Mouse (Mus musculus): ENCODE data around the gene Vps9d1.
A peak's percentile ranks its signal among the peaks of the same experiment; 100 is the strongest.
"Not testable (repeated sequence)": the region's sequence is repeated elsewhere in the genome, so short reads cannot be mapped to it uniquely, and the experiment has no call there.

Vps9d1 gene

DNA sequence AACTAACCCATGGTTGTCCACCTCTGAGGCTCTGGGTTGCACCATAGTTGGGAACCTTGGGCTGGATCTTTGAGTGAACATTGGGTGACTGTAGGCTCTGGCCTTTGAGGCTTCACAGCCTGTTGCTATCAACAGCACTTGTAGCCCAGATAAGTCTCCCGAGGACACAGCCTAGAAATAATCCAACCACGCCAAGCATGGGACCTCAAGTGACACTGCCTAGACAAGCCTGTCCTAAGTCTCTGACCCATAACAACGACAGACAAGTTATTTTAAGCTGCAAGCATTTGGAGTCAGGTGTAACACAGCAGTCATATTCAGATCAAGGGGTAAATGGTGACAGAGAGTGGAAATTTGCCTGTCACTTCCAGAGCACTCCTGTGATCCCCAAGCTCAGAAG, 38.7 kb downstream of the Vps9d1 start:
- no peak for DNase-seq (ENCODE audit: low read depth, low spot score)

DNA sequence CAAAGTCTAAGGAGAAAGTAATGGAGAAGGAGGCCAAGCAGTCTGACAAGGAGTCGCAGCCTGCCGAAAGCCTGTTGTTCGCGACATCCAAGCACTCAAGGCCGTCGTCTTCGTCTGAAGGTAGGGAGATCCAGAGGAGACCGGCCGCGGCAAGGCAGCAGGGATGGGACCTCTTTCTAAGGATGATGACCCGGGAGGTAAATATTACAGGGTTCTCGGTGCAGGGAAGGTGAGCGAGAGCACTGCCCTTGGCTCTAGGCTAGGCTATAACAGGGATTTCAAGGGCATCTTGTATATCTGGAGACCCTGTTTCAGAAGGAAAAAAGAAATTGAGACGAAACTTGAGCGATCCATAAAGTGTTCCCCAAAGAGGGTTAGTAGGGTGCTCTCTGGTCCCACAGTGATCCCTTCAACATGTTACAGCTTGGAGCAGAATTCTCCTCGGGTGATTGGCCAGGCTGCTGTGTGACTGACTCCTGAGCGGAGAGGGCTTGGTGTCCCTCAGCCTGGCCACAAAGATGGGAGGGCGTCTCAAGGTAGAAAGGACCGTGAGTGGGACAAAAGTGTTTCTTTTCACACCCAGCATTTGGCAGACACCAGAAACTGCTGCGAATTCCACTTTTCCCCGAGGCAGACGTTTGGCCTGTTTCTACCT, 40.9 kb downstream of the Vps9d1 start:
- no peak for DNase-seq (ENCODE audit: low read depth, low spot score)

- peak; percentile 93 for DNase-seq (ENCODE audit: low read depth, low spot score)
These were observed 41.6 kb downstream of the Vps9d1 start, which contains the start of the genes Chmp1a and Spata33 for GRCm38 (mm10) chr8:123212321-123213117. Gene Chmp1a, minus strand, starts transcription at chr8:123212763. Gene Spata33, plus strand, starts transcription at chr8:123212832.

- peak; percentile 44 for DNase-seq (ENCODE audit: low read depth, low spot score)
These were observed 42.3 kb downstream of the Vps9d1 start for GRCm38 (mm10) chr8:123211876-123212275.

- DNase-seq (ENCODE audit: low read depth, low spot score) = no peak
These were observed 50.6 kb downstream of the Vps9d1 start for GRCm38 (mm10) chr8:123203571-123203970.

DNA sequence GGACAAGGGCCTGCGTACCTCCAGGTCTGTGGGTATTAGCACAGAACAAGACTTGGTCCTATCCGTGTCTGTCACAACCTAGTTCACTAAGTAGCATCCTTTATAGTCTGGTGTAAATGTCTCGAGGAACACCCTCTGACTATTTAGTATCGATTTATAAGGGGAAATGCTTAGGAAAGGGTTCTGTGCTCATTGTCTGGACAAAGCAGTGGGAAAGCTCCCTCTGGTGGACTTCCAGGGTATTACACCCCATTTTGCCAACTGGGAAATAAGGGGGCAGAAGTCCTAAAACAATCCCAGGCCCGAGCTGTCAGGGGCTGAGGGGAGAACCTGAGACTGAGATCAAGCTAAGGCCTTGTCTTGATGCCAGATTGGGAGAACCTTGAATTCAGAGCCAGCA, 51.9 kb downstream of the Vps9d1 start:
- peak; percentile 87 for DNase-seq (ENCODE audit: low read depth, low spot score)

- DNase-seq (ENCODE audit: low read depth, low spot score) = no peak
These were observed 54.3 kb downstream of the Vps9d1 start for GRCm38 (mm10) chr8:123199864-123200263.

GRCm38 (mm10) chr8:123197016-123197415, 57.1 kb downstream of the Vps9d1 start:
- DNase-seq (ENCODE audit: low read depth, low spot score) = not testable (repeated sequence)

GRCm38 (mm10) chr8:123193771-123194170, 60.4 kb downstream of the Vps9d1 start:
- DNase-seq (ENCODE audit: low read depth, low spot score) = no peak
